Mouse (Mus musculus) adrenal gland, postnatal 25 days (tissue): ENCODE results near the gene Chsy1. TPM values are rescaled to one million over a fixed set of nuclear protein-coding genes. Genes with fewer than 3 reads are reported as not detected.
"Not testable (repeated sequence)": the region's sequence is repeated elsewhere in the genome, so short reads cannot be mapped to it uniquely, and the experiment has no call there.

ENCODE experiments used
- DNase-seq: peaks from one replicate; pipeline ENCODE4 v3.0.0; 2021; ENCODE audit warnings: mixed read lengths
- total RNA-seq: library from RNA; stranded (reverse); gene quantifications from 2 replicates; pipeline ENCODE4 v1.2.3, GENCODE M21; 2021

The Chsy1 gene
- total RNA-seq, 1 experiment from 2014 or later: 15.2 TPM

DNA sequence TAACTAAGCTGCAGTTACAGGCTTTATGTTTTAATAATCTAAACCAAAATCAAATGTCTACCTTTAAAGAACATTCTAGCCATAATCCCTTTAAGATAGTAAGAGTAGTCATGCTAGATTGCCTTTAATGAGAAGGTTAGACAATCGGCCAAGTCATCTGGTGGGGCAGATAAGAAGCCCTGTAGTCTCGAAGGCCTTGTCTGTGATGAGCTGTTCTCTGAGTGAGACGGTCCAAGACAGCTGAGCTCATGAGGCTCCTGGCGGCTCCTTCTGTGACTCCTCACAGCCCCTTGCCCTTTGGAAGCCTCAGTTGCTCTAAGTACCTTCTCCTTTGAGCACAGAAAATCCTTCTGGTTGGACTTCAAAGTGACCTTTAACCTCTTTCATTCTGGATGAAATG lies 67.6 kb downstream of the Chsy1 start:
- DNase-seq: no peak

DNA sequence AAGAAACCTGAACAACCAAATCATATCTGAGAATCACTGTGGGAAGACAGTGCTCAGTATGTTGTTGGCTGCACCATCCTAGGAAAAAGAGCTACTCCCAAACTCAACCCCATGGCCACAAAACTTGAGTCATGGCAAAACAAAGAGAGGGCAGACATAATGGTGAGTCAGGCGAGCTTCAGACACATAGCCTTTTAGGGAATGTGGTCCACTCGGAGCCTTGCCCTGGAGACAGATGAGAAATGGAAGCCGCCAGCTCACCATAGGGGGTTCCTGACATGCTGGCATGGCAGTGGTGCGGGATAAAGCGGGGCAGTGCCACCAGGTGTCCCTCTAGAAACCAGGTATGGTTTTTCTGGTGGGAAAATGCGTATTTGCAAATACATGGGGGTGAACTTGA lies 68.8 kb downstream of the Chsy1 start:
- DNase-seq: no peak

DNA sequence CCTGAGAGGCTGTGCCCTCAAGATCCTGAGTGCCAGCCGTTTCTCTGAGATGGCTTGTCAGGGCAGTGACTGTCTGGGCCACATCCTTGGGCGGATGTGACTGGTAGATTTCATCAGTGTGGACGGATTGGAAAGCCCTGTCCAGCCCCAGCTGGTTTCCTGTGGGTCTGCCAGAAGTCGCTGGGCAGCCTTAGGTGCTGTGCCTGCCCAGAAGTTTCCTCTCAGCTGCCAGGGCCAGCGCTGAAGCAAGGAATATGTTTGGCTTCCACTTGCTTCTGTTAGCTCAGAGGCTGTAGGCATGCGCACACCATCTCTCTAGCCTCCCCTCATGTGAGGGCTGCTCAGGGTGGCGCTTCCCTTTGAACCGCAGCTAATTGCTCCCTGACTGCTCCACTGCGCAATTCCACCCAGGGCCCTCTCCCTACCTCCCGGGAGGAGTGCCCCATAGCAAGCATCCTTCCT lies 69.8 kb downstream of the Chsy1 start:
- DNase-seq: peak; percentile 26

- no peak for DNase-seq
Measured at GRCm38 (mm10) chr7:66179711-66180110, 70.4 kb downstream of the Chsy1 start.

GRCm38 (mm10) chr7:66180260-66180659 lies 70.9 kb downstream of the Chsy1 start:
- no peak for DNase-seq

DNA sequence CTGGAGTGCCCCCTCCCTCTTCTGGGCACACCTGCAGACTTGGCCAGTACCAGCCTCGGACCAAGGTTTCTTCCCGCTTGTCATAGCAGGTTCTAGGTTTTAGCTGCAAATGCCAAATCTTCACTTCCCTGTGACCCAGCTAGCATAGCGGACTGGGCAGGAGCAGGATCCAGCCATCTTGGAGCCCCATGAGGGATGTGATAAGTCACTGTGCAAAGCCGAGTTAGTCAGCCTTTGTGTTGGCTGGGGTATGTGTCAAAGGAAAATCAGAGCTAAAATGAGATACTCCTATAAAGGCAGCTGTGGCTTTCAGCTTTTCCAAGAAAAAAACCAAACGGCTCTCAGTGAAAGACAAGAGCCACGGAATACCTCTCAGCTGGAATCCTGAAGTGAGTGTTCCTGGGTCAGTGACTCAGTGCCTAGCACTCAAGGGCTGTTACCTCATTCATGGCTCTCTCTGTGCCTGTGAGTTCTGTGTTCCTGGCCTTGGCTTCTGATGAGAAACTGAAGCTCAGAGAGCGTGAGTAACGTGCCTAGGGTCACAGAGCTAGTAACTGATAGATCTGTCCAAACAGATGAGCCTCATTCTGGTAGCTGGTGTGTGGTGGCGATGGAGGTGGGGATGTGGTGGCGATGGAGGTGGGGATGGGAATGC lies 71.5 kb downstream of the Chsy1 start:
- no peak for DNase-seq

- DNase-seq: no peak
Measured at GRCm38 (mm10) chr7:66182075-66182715, 72.9 kb downstream of the Chsy1 start.

DNA sequence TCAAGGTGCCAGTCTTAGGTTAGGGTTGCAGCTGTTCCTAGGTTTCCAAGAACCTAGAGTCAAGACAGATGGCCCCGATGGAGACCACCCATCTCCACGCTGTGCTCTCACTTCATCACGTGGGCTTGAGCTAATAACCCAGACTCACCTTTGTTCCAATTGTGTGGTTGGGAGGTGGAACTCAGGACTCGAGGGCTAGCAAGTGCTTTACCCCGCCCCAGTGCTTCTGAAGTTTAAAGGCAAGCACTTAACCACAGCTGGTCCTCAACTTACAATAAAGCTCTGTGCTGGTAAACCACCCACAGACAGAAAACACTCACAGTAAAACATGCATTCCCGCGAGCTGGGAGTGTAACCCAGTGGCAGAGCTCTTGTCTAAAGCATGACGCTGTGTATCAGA lies 74.1 kb downstream of the Chsy1 start:
- no peak for DNase-seq

GRCm38 (mm10) chr7:66184026-66184425 lies 74.7 kb downstream of the Chsy1 start:
- no peak for DNase-seq

GRCm38 (mm10) chr7:66185370-66185769 lies 76.1 kb downstream of the Chsy1 start:
- no peak for DNase-seq

DNA sequence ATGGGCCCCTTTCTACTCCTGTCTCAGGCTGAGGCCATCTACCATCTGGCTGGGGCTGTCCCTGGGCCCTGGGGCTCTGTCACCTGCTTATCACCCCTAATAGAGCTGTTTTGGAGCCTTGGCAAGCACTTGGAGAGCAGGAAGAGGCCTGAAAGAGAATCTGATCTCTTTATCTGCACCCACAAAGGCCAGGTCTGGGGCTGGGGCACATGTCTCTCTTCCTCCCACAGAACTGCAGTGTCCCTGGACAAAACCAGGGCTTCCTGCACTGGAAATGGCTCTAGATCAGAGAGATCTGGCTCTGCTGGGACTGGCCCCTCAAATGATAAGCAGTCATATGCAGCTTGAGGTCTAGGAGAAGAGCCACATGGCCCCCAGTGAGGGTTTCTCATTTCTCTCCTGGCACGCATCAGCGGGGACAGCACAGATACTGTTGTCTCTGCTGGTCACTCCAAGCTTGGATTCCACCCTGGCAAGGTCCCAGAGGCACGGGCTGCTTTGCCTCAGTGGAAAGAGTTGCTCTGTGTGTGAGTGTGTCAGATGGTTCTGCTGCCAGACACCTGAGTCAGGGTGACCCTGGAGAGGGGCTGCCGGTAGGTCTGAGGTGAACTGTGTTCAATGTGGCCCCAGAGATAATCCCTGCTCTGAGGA lies 78.4 kb downstream of the Chsy1 start:
- no peak for DNase-seq

DNA sequence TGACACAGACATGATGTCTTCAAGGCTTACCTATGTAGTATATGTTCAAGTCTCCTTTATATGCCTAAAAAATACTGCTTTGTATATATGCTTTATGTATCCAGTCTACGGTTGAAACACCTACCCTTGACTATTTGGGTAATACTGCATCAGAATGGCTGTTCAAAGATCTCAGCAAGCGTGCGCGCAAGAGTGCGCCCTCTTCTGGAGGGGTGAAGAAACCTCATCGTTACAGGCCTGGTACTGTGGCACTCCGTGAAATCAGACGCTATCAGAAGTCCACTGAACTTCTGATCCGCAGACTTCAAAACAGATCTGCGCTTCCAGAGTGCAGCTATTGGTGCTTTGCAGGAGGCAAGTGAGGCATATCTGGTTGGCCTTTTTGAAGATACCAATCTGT lies 81.1 kb downstream of the Chsy1 start:
- DNase-seq: not testable (repeated sequence)

DNA sequence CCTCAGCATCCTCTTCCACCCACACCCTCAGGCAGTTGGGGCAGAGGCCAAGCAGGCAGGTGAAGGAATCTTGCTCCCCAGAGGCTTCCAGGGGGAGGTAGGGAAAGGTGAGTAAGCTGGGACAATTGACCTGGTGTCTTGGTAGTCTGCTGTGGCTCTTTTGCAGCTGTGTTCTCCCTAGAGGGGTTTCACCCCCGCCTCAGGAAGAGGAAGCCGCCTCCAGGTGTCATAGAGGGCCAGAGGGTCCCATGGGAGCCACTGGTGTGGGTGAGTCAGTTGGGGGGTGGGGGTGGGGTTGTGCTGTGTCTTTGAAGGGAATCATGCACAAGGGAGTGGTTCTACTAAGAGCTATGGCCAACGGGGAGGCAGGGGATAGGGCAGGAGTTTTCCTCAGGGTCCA lies 85.2 kb downstream of the Chsy1 start:
- no peak for DNase-seq

- no peak for DNase-seq
Measured at GRCm38 (mm10) chr7:66195881-66196280, 86.6 kb downstream of the Chsy1 start.

DNA sequence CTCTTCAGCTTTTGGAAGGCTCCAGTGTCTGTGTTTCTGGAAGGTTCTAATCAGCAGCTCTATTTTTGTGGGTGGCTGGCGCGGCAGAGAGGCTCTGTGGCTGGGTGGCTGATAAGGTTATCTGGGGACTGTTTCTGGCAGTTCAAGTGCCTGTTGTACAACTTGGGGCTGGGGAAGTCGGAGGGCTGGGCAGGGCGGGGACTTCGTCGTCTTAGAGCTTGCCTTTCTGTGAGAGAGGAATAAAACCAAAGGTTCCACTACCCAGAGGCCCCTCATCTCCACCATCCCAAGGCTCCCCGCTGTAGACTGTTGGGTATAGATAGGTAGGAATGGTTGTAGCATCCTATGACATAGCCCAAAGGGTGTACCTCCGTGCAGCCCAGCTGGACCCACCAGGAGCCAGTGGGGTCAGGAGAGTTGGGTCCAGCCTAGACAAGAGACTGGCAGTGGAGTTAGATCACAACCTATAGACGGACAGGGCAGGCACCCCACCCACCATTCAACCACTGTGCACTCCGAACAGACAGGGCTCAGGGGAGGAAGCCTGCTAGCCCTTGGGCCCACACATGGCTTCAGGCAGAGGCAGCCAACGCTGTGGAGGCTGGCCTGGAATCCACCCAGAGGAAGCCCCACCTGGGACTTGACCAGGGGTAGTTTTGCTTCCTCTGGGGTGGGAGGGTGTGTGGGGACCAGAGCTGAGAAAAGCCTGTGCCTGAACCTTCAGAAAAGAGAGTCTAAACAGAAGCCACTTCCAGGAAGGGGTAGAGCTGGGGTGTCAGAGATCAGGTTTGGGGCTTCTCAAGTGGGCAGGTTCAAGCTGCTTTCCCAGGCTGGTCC lies 87.5 kb downstream of the Chsy1 start:
- DNase-seq: no peak

GRCm38 (mm10) chr7:66198416-66198815 lies 89.1 kb downstream of the Chsy1 start:
- DNase-seq: no peak

GRCm38 (mm10) chr7:66199391-66199831 lies 90.1 kb downstream of the Chsy1 start:
- DNase-seq: peak; percentile 42

- DNase-seq: no peak
Measured at GRCm38 (mm10) chr7:66200383-66200782, 91.1 kb downstream of the Chsy1 start.

DNA sequence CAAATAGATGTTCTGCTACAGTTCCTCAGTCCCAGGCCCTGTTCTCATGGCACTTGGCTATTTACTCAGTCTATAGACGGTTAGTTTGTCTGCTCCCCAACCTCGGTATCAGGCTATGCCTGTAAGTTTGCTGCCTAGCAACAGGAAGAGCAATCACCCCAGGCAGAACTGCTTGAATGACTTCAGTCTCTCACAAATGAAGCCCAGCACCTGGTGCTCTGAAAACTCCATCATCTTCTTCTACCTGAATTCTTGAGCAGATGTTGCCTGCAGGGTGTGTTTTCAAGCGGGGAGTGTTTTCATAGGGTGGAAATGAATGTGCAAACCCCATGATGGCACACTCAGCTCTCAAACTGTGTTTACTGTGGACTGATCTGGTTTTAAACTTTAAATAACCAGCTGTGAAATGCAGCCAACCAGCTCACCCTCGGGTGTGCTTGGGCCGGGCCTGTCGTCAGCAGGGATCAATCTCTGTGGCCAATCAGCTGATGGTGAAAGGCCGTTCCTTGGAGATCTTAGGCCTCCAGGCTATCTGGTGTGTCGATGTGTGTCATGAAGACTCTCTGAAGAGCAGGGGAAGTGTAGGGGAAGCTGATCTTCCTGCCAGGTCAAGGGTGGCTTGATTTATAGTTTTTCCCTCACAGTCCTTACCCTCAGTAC lies 91.6 kb downstream of the Chsy1 start:
- DNase-seq: no peak

DNA sequence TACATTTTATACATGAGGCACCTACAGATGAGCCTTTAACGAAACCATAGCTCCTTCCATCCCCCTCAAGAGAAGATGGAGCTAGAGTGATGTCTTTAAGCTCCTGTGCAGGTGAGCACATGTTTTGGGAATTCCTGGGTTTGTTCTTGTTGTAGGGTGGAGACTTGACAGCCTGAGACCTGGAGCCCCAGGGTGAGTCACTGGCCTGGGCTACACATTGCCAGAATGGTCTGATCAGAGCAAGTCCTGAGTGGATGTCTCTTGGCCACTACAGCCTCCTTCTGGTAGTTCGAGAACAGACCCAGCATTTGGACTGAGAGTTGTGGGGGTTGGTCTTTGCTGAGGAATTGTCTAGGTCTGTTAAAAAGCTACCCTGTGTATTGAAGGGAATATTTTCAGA lies 92.3 kb downstream of the Chsy1 start:
- DNase-seq: no peak

DNA sequence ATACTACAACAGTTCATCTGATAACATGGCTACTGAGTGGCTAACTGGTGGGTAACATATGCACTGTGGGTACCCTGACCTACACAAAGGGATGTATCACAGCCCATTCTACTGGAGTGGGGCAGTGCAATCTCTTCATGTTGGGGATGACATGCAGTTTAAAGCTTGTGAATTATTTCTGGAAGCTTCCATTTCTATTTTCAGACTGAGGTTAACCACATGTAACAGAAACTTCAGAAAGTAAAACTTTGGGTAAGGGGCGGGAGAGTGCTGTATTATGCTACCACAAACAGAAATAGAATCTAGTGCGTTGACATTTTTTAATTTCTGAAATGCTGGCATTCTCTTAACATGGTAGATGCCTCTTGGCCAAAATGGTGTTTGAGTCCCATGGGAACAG lies 100.6 kb downstream of the Chsy1 start:
- DNase-seq: no peak

GRCm38 (mm10) chr7:66212887-66213286 lies 103.6 kb downstream of the Chsy1 start:
- DNase-seq: no peak
